Mouse (Mus musculus) NIH3T3 (cell line): ENCODE measurements at regions not wholly inside any gene's neighbourhood (a gene's known extent, or its start where the extent isn't known, plus 50 kb on each side); places are given as distances from the start of the nearest gene placed in this dataset.
"Not testable (repeated sequence)": the region's sequence is repeated elsewhere in the genome, so short reads cannot be mapped to it uniquely, and the experiment has no call there.

ENCODE experiments used
- DNase-seq: peaks from one replicate; pipeline ENCODE4 v3.0.0-alpha.2; 2012; ENCODE audit warnings: low read depth

GRCm38 (mm10) chr7:139323026-139323425, 65.9 kb upstream of the Inpp5a start:
- DNase-seq, result no peak

GRCm38 (mm10) chr7:139327030-139327429, 61.9 kb upstream of the Inpp5a start:
- no peak for DNase-seq

GRCm38 (mm10) chr7:139332791-139333190, 56.1 kb upstream of the Inpp5a start:
- DNase-seq, result peak; percentile 60

GRCm38 (mm10) chr7:139337998-139338397, 50.9 kb upstream of the Inpp5a start:
- DNase-seq, result not testable (repeated sequence)
